Mouse (Mus musculus) left cerebral cortex, adult 18-20 months (tissue): Measurements from ENCODE around the gene Noc4l. TPM values are rescaled to one million over a fixed set of nuclear protein-coding genes. Genes with fewer than 3 reads are reported as not detected.

ENCODE experiments used
- DNase-seq, 2 experiments: peaks; one replicate each; pipeline ENCODE4 v3.0.0; 2021 to 2022; ENCODE audit warnings: low spot score in 2 of 2, mixed read lengths in 1 of 2
- microRNA-seq, 2 experiments: library from miRNA; unstranded; fragments of <30 nt; microRNA quantifications; one replicate each; pipeline ENCODE4 v1.2.0; 2021
- total RNA-seq, 2 experiments: library from RNA; stranded (reverse); gene quantifications; 2 replicates each; pipeline ENCODE4 v1.2.3; 2021

Noc4l gene
- total RNA-seq, 2 experiments from 2014 or later, result 25.2 to 28.3 TPM

GRCm38 (mm10) chr5:110609868-110610267 lies 43.3 kb downstream of the Noc4l start:
- DNase-seq, result no peak

GRCm38 (mm10) chr5:110609425-110609824 lies 43.8 kb downstream of the Noc4l start:
- no peak for DNase-seq

GRCm38 (mm10) chr5:110608941-110609340 lies 44.3 kb downstream of the Noc4l start:
- DNase-seq, result no peak

GRCm38 (mm10) chr5:110608336-110608735 lies 44.9 kb downstream of the Noc4l start:
- DNase-seq, result no peak

GRCm38 (mm10) chr5:110607767-110608166 lies 45.5 kb downstream of the Noc4l start:
- DNase-seq, result no peak

GRCm38 (mm10) chr5:110605531-110606221 lies 47.5 kb downstream of the Noc4l start:
- DNase-seq, result no peak

GRCm38 (mm10) chr5:110604311-110604710 lies 48.9 kb downstream of the Noc4l start:
- no peak for DNase-seq

- no peak for DNase-seq
Observed at GRCm38 (mm10) chr5:110603016-110603685, 50.1 kb downstream of the Noc4l start.

Small RNAs within 50 kb of the gene (microRNA-seq; reads per million reads assigned to microRNA genes)
- gene Mir7026, result 0.50 to 2.5 reads per million in 2 experiments

Other genes with a start within 250 kb of the Noc4l start
- gene Fbrsl1, start 204.9 kb downstream of the Noc4l start, total RNA-seq, result 10 to 100 TPM; 73.8 to 80.7 TPM
- 100 to 1,000 TPM in 1 of 2 experiments, 10 to 100 TPM in 1; 87.0 to 117 TPM for gene Galnt9, start 109.1 kb downstream of the Noc4l start, total RNA-seq
- gene Ddx51, start within 50 bp of the Noc4l start, total RNA-seq, result 10 to 100 TPM; 22.2 to 24.7 TPM
- gene Ep400, start 117.3 kb upstream of the Noc4l start, total RNA-seq, result 100 to 1,000 TPM in 1 of 2 experiments, 10 to 100 TPM in 1; 96.6 to 103 TPM
- 10 to 100 TPM; 20.2 to 25.4 TPM for gene Pus1, start 127.2 kb upstream of the Noc4l start, total RNA-seq
- gene Ulk1, start 156.7 kb upstream of the Noc4l start, total RNA-seq, result 10 to 100 TPM; 68.3 to 69.6 TPM
- gene Hscb, start 186.4 kb upstream of the Noc4l start, total RNA-seq, result 10 to 100 TPM in 1 of 2 experiments, 1 to 10 TPM in 1; 8.9 to 10.9 TPM
- gene Chek2, start 186.6 kb upstream of the Noc4l start, total RNA-seq, result 1 to 10 TPM; 1.3 to 1.5 TPM
- gene Ttc28, start 226.4 kb upstream of the Noc4l start, total RNA-seq, result 1 to 10 TPM; 9.3 to 9.8 TPM